Mouse (Mus musculus) hindbrain, embryonic 11.5 days (tissue): ENCODE results near the gene Nrip1. TPM values are rescaled to one million over a fixed set of nuclear protein-coding genes. Genes with fewer than 3 reads are reported as not detected.

ENCODE experiments used
- ATAC-seq: fragments of 200-750 bp; cut with Nextera tagmentation; 2 replicates; pipeline ENCODE4 v1.8.0; 2017; ENCODE audit warnings: mild to moderate bottlenecking, moderate TSS enrichment, moderate library complexity; ENCODE audit not compliant: low FRiP score
- DNase-seq: peaks from one replicate; pipeline ENCODE4 v3.0.0-alpha.2; 2015; ENCODE audit warnings: low spot score
- H3K27ac ChIP-seq: fragments of 300-500 bp; sonication (generic); 2 replicates; pipeline ENCODE4 v1.5.1; 2014; ENCODE audit warnings: mild to moderate bottlenecking, low read depth, low read length
- H3K27me3 ChIP-seq: fragments of 300-500 bp; sonication (generic); 2 replicates; pipeline ENCODE4 v1.6.1; 2014; ENCODE audit warnings: mild to moderate bottlenecking, low read length, moderate library complexity, mixed read lengths; ENCODE audit not compliant: control insufficient read depth, insufficient read depth
- H3K36me3 ChIP-seq: fragments of 300-500 bp; sonication (generic); 2 replicates; pipeline ENCODE4 v1.6.1; 2014; ENCODE audit warnings: mild to moderate bottlenecking, low read length, moderate library complexity, mixed read lengths; ENCODE audit not compliant: control insufficient read depth, insufficient read depth
- H3K4me1 ChIP-seq: fragments of 300-500 bp; sonication (generic); replicated peaks from 2 replicates; pipeline ENCODE4 v1.6.1; 2014; ENCODE audit warnings: low read length, mixed read lengths; ENCODE audit not compliant: control insufficient read depth, insufficient read depth
- H3K4me2 ChIP-seq: fragments of 300-500 bp; sonication (generic); replicated peaks from 2 replicates; pipeline ENCODE4 v1.6.1; 2014; ENCODE audit warnings: mild to moderate bottlenecking, low read depth, low read length
- H3K4me3 ChIP-seq: fragments of 300-500 bp; sonication (generic); 2 replicates; pipeline ENCODE4 v1.5.1; 2014; ENCODE audit warnings: low read depth, low read length
- H3K9ac ChIP-seq: fragments of 300-500 bp; sonication (generic); 2 replicates; pipeline ENCODE4 v1.6.1; 2014; ENCODE audit warnings: low read depth, low read length
- H3K9me3 ChIP-seq: fragments of 300-500 bp; sonication (generic); 2 replicates; pipeline ENCODE4 v1.6.1; 2016; ENCODE audit warnings: low read length; ENCODE audit not compliant: control insufficient read depth
- WGBS: fragments of 180-500 bp; shearing (Covaris S2); extraction: QIAGEN DNeasy Blood & Tissue Kit; methylation state at CpG from one replicate; pipeline ENCODE4 v1.1.7; 2014; 5-methylcytosine and 5-hydroxymethylcytosine counted together
- polyA plus RNA-seq: library from polyadenylated mRNA; unstranded; fragments of >200 nt; fragmentation: Nextera tagmentation; extraction: Ambion mirVana; gene quantifications from 2 replicates; pipeline ENCODE4 v1.2.1, GENCODE M21; 2014

Gene Nrip1
- polyA plus RNA-seq, 1 experiment from 2014 or later = 35.5 TPM

DNA sequence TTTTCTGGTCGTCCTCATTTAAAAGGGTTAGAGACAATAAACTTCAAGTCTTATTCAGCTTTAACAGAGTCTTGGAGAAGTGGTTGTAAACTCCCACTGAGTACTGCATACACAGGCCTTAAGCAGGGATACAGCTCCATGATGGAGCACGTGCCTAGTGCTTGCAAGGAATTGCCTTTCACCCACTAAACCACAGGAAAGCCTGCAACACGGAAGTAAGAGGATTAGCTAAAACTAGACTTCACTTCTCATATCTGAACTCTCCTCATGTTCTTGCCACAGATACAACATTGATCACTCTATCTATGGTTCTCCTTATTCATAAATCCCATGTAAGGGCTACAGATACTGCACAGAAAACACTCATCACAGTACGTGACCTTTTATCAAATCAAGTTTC is 132.4 kb downstream of the Nrip1 start:
- Histone ChIP-seq H3K4me3 (no peak overlapping the region), H3K9me3 (no peaks in the 10 kb centered on the region), H3K9ac (no peak overlapping the region), H3K27ac (no peak overlapping the region), H3K4me1 (no peaks in the 10 kb centered on the region), H3K4me2 (no peak overlapping the region), H3K36me3 (no peaks in the 10 kb centered on the region), H3K27me3 (no peaks in the 10 kb centered on the region)
- ATAC-seq (no peak), DNase-seq (no peak)
- WGBS = 73% methylated on average over 4 of the region's 4 CpGs

DNA sequence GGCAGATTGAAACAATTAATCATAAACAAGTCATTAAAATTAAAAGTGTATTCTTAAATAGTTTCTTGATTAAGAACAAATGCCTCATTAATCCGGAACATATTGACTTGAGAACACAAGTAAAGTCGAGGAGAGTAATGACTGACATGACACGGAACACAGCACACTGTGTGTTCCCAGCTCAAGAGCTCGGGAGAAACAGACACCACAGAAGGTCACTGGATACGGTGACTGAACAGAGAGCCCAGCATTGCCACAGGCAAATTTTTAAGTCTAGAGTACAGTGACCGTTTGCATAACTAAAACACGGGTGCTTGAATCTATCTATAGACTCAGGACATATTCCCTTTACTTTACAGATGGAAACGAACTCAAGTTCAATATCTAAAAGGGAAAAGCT is 134.3 kb downstream of the Nrip1 start:
- WGBS = 73% methylated on average over 8 of the region's 8 CpGs
- no peaks in the 10 kb centered on the region for H3K9me3 ChIP-seq
- no peaks in the 10 kb centered on the region for H3K27me3 ChIP-seq
- ATAC-seq (no peak), DNase-seq (no peak)
- H3K4me2 ChIP-seq = no peak overlapping the region
- H3K4me1 ChIP-seq = no peaks in the 10 kb centered on the region
- H3K4me3 ChIP-seq = no peak overlapping the region
- H3K9ac ChIP-seq = no peak overlapping the region
- H3K27ac ChIP-seq = no peak overlapping the region
- H3K36me3 ChIP-seq = no peaks in the 10 kb centered on the region

DNA sequence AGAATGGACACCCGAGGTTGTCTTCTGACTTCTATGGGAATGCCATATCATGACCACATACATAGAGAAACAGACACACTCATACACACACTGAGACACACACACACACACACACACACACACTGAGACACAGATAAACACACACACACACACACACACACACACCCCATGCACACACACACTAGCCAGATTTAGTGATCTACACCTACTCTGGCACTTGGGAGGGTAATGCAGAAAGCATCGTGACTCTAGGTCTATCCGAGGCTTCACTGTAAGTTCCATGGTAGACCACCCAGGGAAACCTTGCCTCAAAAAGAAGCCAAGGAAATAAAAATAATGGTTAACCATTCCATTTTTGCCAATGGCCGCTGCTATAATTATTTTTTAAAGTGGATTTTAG is 134.8 kb downstream of the Nrip1 start:
- no peaks in the 10 kb centered on the region for H3K9me3 ChIP-seq
- ATAC-seq = no peak
- 94% methylated on average over 4 of the region's 4 CpGs for WGBS
- H3K36me3 ChIP-seq = no peaks in the 10 kb centered on the region
- no peaks in the 10 kb centered on the region for H3K27me3 ChIP-seq
- no peak overlapping the region for H3K4me3 ChIP-seq
- H3K27ac ChIP-seq = no peak overlapping the region
- no peak overlapping the region for H3K4me2 ChIP-seq
- H3K9ac ChIP-seq = no peak overlapping the region
- H3K4me1 ChIP-seq = no peaks in the 10 kb centered on the region
- no peak for DNase-seq
